ENCODE assay signal across 12 mouse cellular contexts in the genomic region with DNA sequence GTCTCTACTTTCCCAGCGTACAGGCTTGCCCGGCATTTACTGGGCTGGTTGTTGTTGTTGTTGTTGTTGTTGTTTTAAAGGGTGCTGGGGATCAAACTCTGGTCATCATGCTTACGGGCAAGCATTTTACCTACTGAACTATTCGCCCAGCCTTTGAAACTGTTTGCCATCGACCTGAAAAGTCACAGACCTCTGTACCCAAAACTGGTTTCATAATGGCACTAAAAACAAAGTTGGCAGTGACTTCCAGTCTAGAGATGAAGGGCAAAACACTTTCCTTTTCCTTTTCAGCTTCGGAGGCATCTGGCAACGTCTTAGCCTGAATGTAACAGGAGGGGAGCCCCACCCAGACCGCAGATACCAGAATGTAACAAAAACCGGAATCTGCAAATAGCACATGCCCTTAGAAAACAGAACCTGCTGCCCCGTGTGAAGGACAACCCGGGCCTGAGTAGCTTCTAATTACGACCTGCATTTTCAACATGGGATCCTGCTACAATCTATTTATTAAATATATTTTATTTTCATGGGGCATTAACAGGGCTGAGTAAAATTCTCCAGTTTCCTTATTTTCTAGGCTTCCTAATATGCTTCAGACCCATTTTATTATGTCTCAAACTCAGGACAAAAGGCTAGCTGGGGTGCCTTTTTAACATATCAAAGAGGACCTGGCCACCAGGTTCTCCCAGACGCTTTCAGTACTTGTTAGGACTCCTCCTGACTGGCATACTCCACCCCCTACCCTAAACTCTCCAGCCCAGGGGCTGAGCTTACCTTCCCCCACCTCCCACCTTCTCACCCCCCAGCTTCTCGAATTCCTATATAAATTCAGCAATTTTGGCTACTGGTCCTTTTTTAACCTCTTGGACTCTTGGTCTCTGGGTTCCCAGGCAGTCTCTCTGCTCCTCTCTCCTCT. TPM values are rescaled to one million over a fixed set of nuclear protein-coding genes. Genes with fewer than 3 reads are reported as not detected.
DNase-seq lines count a peak whose midpoint lies in the region; TF ChIP-seq lines count a peak whose summit lies in the region.
"Had no signal": no experiment of that assay in that cellular context is flagged by ENCODE, and none has a peak within 500 bp of the region (broad histone marks: within the 10 kb centered on the region; RNA-seq: fewer than 3 reads in every experiment).

No protein-coding gene starts in this region.

- 0 out of 2 replicates have a peak overlapping the region, but pooled peaks have one; percentile 35 for H3K27ac ChIP-seq in thymus, adult 2 months (ENCODE audit: control insufficient read depth, insufficient read depth, low read length)
- H3K27ac ChIP-seq: heart, adult 2 months; kidney, postnatal 0 days had no signal

- 25% methylated on average over 14 of the region's 14 CpGs for WGBS in thymus, adult 2 months

- no peaks in the 10 kb centered on the region for H3K27me3 ChIP-seq in thymus, adult 2 months (ENCODE audit: control insufficient read depth, insufficient read depth, low read length)

- peaks cover 9% of the 10 kb centered on the region for H3K4me1 ChIP-seq in thymus, adult 2 months (replicated peaks; ENCODE audit: control insufficient read depth, insufficient read depth, low read length)

- peak; percentile 94 for DNase-seq in heart, adult 11 months
- DNase-seq in heart, postnatal 36 days: no peak
- DNase-seq in WW6 (ENCODE audit: low read depth, low spot score): peak; percentile 38
- peak; percentile 13 for DNase-seq in lung, postnatal 10 days
- DNase-seq in thymus, adult 2 months: peak; percentile 49
- no peak for DNase-seq in Muller cell, postnatal 12 days (ENCODE audit: inconsistent ontology term)
- no peak for DNase-seq in left cerebral cortex, postnatal 10 days (ENCODE audit: extremely low spot score in 1 of 2, low spot score in 2 of 2)
- no peak for DNase-seq in frontal cortex, postnatal 10 days (ENCODE audit: low spot score in 2 of 2)
- DNase-seq: cerebellum, adult 11-12 months had no signal

- no peak overlapping the region for H3K4me3 ChIP-seq in thymus, adult 2 months (ENCODE audit: control insufficient read depth, insufficient read depth, low read length)
- H3K4me3 ChIP-seq: heart, adult 2 months; neural tube, embryonic 13.5 days had no signal

- intact Hi-C loops in heart, postnatal 36 days (cut with DNase I): no loop called here
- intact Hi-C loops in left cerebral cortex, postnatal 10 days (cut with DNase I): no loop called here

- no peak for TF ChIP-seq POLR2A in thymus, adult 2 months (IDR thresholded peaks at IDR 0.05; ENCODE audit: control insufficient read depth, extremely low read depth, insufficient read depth, low read length, poor library complexity)

- TF ChIP-seq CTCF in thymus, adult 2 months (IDR thresholded peaks at IDR 0.05; ENCODE audit: borderline replicate concordance, control insufficient read depth, extremely low read depth, insufficient read depth, low read length, poor library complexity): no peak

- H3K36me3 ChIP-seq in thymus, adult 2 months (ENCODE audit: control insufficient read depth, insufficient read depth, low read length): no peaks in the 10 kb centered on the region
- H3K36me3 ChIP-seq: neural tube, embryonic 13.5 days had no signal

RNA-seq across cellular contexts. Expression of a gene that starts 3.9 kb away (rescaled TPM):
- 10 to 100 TPM; 31.9 to 36.0 TPM for total RNA-seq in heart, postnatal 36 days (2021)
- 25.5 and 29.0 TPM in 2 replicates for polyA plus RNA-seq in thymus, adult 2 months (2012; rRNA removed)
- 100 to 1,000 TPM; 141 to 143 TPM for total RNA-seq in left cerebral cortex, postnatal 10 days (2021)

RNA-seq across cellular contexts. Expression of a gene that starts 50.5 kb away (rescaled TPM):
- 100 to 1,000 TPM; 238 to 242 TPM for total RNA-seq in heart, postnatal 36 days (2021)
- 1.4 and 2.9 TPM in 2 replicates for polyA plus RNA-seq in thymus, adult 2 months (2012; rRNA removed)
- total RNA-seq in left cerebral cortex, postnatal 10 days (2021): 1 to 10 TPM; 8.2 TPM

RNA-seq across cellular contexts. Expression of a gene that starts 51.7 kb away (rescaled TPM):
- total RNA-seq in heart, postnatal 36 days (2021): under 1 TPM in 1 of 2 experiments, not detected in 1; 0.28 TPM
- 0.08 TPM in 1 of 2 replicates, not detected in the other for polyA plus RNA-seq in thymus, adult 2 months (2012; rRNA removed)
- under 1 TPM; 0.16 to 0.19 TPM for total RNA-seq in left cerebral cortex, postnatal 10 days (2021)
- total RNA-seq: heart, adult 2 months had no signal
- polyA plus RNA-seq: kidney, postnatal 0 days had no signal

Comparison
In these comparisons a context has a peak if more than half of its experiments do, and no peak if none do; other contexts are left out.
1. DNase-seq: peak in heart, adult 11 months (single experiment), WW6 (single experiment), lung, postnatal 10 days (single experiment) and thymus, adult 2 months (single experiment); none in heart, postnatal 36 days (0 of 2), Muller cell, postnatal 12 days (single experiment), left cerebral cortex, postnatal 10 days (0 of 2) and frontal cortex, postnatal 10 days (0 of 2).
2. RNA of a gene that starts 50.5 kb away (total RNA-seq): 238 to 242 TPM in heart, postnatal 36 days; 8.2 TPM in left cerebral cortex, postnatal 10 days; every median in the first group is over 10 times any median in the second.